Mouse (Mus musculus) MEL-GATA-1-ER (cell line): ENCODE results near the gene Sept8.

Experiments
- DNase-seq: peaks from one replicate; pipeline ENCODE4 v3.0.0-alpha.2; 2012; ENCODE audit warnings: low read depth; ENCODE audit errors: extremely low read depth

Sept8 gene

GRCm38 (mm10) chr11:53493243-53493955 is 25.7 kb upstream of the Sept8 start:
- no peak for DNase-seq

GRCm38 (mm10) chr11:53495417-53495816 is 23.6 kb upstream of the Sept8 start:
- no peak for DNase-seq

- DNase-seq, result no peak
Measured at GRCm38 (mm10) chr11:53496946-53497345, 22.1 kb upstream of the Sept8 start.

- no peak for DNase-seq
Measured at GRCm38 (mm10) chr11:53500569-53500968, 18.5 kb upstream of the Sept8 start.

- DNase-seq, result no peak
Measured at GRCm38 (mm10) chr11:53502039-53502765, 16.9 kb upstream of the Sept8 start.

- DNase-seq, result no peak
Measured at GRCm38 (mm10) chr11:53503738-53504137, 15.3 kb upstream of the Sept8 start.

GRCm38 (mm10) chr11:53504376-53504775 is 14.7 kb upstream of the Sept8 start:
- DNase-seq, result no peak

GRCm38 (mm10) chr11:53505026-53505663 is 13.9 kb upstream of the Sept8 start:
- DNase-seq, result no peak

- no peak for DNase-seq
Measured at GRCm38 (mm10) chr11:53507098-53507805, 11.8 kb upstream of the Sept8 start.

GRCm38 (mm10) chr11:53508152-53508551 is 10.9 kb upstream of the Sept8 start:
- no peak for DNase-seq

GRCm38 (mm10) chr11:53508591-53508990 is 10.5 kb upstream of the Sept8 start:
- no peak for DNase-seq

- DNase-seq, result no peak
Measured at GRCm38 (mm10) chr11:53510351-53510750, 8.7 kb upstream of the Sept8 start.

- no peak for DNase-seq
Measured at GRCm38 (mm10) chr11:53516775-53517627, 2.1 kb upstream of the Sept8 start.

- DNase-seq, result peak; percentile 80
Measured at GRCm38 (mm10) chr11:53518759-53519158, 298 bp upstream of the Sept8 start.

GRCm38 (mm10) chr11:53520122-53520978 is 1.3 kb downstream of the Sept8 start:
- DNase-seq, result peak; percentile 86

- DNase-seq, result peak; percentile 46
Measured at GRCm38 (mm10) chr11:53521120-53521820, 2.2 kb downstream of the Sept8 start.

GRCm38 (mm10) chr11:53521821-53522131 is 2.7 kb downstream of the Sept8 start:
- no peak for DNase-seq

- DNase-seq, result no peak
Measured at GRCm38 (mm10) chr11:53522362-53522761, 3.3 kb downstream of the Sept8 start.

GRCm38 (mm10) chr11:53522930-53523329 is 3.9 kb downstream of the Sept8 start:
- DNase-seq, result peak; percentile 70
